Mouse (Mus musculus) E14TG2a.4 (cell line): ENCODE measurements at regions not wholly inside any gene's neighbourhood (a gene's known extent, or its start where the extent isn't known, plus 50 kb on each side); places are given as distances from the start of the nearest gene placed in this dataset.

ENCODE experiments used
- CTCF ChIP-seq: conservative IDR thresholded peaks from 2 replicates; pipeline ENCODE4 v1.5.1; 2014; ENCODE audit warnings: low read length
- NANOG ChIP-seq: IDR thresholded peaks from 2 replicates; pipeline ENCODE4 v1.6.1; 2014; ENCODE audit warnings: borderline replicate concordance, low read length, mixed read lengths

GRCm38 (mm10) chr2:92848962-92849361 lies 65.9 kb upstream of the Syt13 start:
- TF ChIP-seq CTCF (no peak), NANOG (no peak)
